In genomic region chr17:35673416-35674035, GRCm38 (mm10) we compare ENCODE assay signal across 8 mouse cellular contexts. TPM values are rescaled to one million over a fixed set of nuclear protein-coding genes. Genes with fewer than 3 reads are reported as not detected.
DNase-seq lines count a peak whose midpoint lies in the region; ATAC-seq lines count a peak whose summit lies in the region.

Gene Gtf2h4, minus strand, starts transcription at chr17:35673739.

- H3K4me1 ChIP-seq in hindbrain, embryonic 11.5 days (replicated peaks; ENCODE audit: control insufficient read depth, insufficient read depth, low read length) = no peaks in the 10 kb centered on the region

- H3K27me3 ChIP-seq in hindbrain, embryonic 11.5 days (ENCODE audit: control insufficient read depth, insufficient read depth, low read length) = no peaks in the 10 kb centered on the region

- peak within 1 kb of the TSS; percentile 56 for H3K4me3 ChIP-seq in hindbrain, embryonic 11.5 days (ENCODE audit: low read depth, low read length)

- H3K27ac ChIP-seq in hindbrain, embryonic 11.5 days (ENCODE audit: low read depth, low read length) = no peak within 1 kb of the TSS

- peak within 1 kb of the TSS; percentile 65 for H3K4me2 ChIP-seq in hindbrain, embryonic 11.5 days (replicated peaks; ENCODE audit: low read depth, low read length)

- DNase-seq in NIH3T3 (ENCODE audit: low read depth) = peak; percentile 97
- peak; percentile 94 for DNase-seq in cerebellum, adult 9-11 months
- DNase-seq in frontal cortex, adult 2 months (ENCODE audit: extremely low spot score in 1 of 2, low spot score in 1 of 2) = peak; percentile 94 to 97
- DNase-seq in hindbrain, embryonic 11.5 days (ENCODE audit: low spot score) = peak; percentile 96
- peak; percentile 83 to 88 for DNase-seq in layer of hippocampus, postnatal 10 days (ENCODE audit: low spot score in 2 of 2)
- peak; percentile 97 for DNase-seq in lung, postnatal 10 days
- peak; percentile 70 for DNase-seq in ovary, postnatal 36 days (ENCODE audit: low spot score)
- DNase-seq in thymus, postnatal 25 days = peak; percentile 90

- whole genome bisulfite sequencing in hindbrain, embryonic 11.5 days = 3% methylated on average over 23 of the region's 23 CpGs

- no peaks in the 10 kb centered on the region for H3K36me3 ChIP-seq in hindbrain, embryonic 11.5 days (ENCODE audit: control insufficient read depth, insufficient read depth, low read length)

- H3K9me3 ChIP-seq in hindbrain, embryonic 11.5 days (ENCODE audit: control insufficient read depth, low read length) = no peaks in the 10 kb centered on the region

- ATAC-seq in hindbrain, embryonic 11.5 days (ENCODE audit: low FRiP score) = peak; percentile 94

- peak within 1 kb of the TSS; percentile 82 for H3K9ac ChIP-seq in hindbrain, embryonic 11.5 days (ENCODE audit: low read depth, low read length)

RNA-seq across cellular contexts. Expression of gene Gtf2h4, which starts in this region (rescaled TPM):
- 26.2 and 26.6 TPM in 2 replicates for polyA plus RNA-seq in frontal cortex, adult 2 months (2012; rRNA removed)
- 37.8 and 41.4 TPM in 2 replicates for polyA plus RNA-seq in hindbrain, embryonic 11.5 days (2014; fragmentation: Nextera tagmentation; extraction: Ambion mirVana)
- 10 to 100 TPM; 23.3 to 24.4 TPM for total RNA-seq in layer of hippocampus, postnatal 10 days (2021)
